Mouse (Mus musculus) liver, adult (tissue): ENCODE measurements around the gene Atp2b2.

ENCODE experiments used
- GATA4 ChIP-seq: IDR thresholded peaks from 2 replicates; pipeline ENCODE4 v1.6.1; 2014; ENCODE audit warnings: mild to moderate bottlenecking, low read length; ENCODE audit not compliant: insufficient replicate concordance

Gene Atp2b2

GRCm38 (mm10) chr6:113712718-113713117, 329.7 kb downstream of the Atp2b2 start:
- TF ChIP-seq GATA4: no peak

GRCm38 (mm10) chr6:113697222-113698205, 344.9 kb downstream of the Atp2b2 start:
- TF ChIP-seq GATA4: no peak

GRCm38 (mm10) chr6:113696582-113697221, 345.7 kb downstream of the Atp2b2 start, which contains the start of gene Tatdn2:
Tatdn2 (plus strand) TSS chr6:113697050.
- no peak for TF ChIP-seq GATA4

DNA sequence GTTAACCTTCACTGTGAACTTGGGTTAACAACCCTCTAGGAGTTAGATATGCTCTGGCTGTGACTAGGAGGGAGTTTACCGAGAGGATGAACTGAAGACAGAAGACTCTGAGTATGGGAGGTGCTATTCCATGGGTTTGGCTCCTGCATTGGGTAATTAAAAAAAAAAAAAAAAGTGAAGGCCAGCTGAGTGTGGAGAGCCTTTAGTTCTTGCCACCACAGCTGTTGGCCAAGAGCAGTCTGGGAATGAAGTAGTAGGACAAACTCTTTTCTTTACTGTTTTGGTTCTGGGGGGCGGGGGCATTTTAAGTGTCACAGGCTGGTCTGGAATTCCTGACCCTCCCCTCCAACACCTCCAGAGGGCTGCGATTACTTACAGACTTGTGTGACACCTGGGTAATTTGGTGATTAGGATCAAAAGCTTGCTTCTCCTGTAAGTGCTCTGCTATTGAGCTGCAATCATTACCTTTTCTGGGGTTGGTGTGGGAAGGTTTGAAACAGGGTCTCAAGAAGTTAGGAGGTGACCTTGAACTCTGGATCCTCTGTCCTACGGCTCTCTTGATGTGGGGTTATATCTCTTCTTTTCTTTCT, 346.6 kb downstream of the Atp2b2 start:
- no peak for TF ChIP-seq GATA4

DNA sequence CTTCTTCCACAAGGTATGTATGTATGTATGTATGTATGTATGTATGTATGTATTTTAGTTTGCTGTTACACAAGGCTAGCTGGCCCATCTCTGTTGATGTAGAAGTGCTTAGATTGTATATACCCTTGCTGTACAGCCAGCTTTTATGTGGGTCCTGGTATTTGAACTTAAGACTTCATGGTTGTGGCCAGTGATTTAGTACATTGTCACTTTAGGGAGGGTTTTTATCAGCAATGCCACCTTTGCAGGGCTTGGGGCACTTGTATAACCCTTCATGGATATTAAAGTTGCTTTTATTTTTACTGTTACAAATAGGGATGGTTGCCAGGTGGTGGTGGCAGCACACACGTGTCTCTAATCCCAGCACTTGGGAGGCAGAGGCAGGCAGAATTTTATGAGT, 347.2 kb downstream of the Atp2b2 start:
- TF ChIP-seq GATA4: no peak
